Mouse (Mus musculus) neural tube, embryonic 11.5 days (tissue): ENCODE results near the gene 2310039H08Rik. TPM values are rescaled to one million over a fixed set of nuclear protein-coding genes. Genes with fewer than 3 reads are reported as not detected.

Experiments used
- ATAC-seq: fragments of 200-750 bp; cut with Nextera tagmentation; 2 replicates; pipeline ENCODE4 v1.8.0; 2017; ENCODE audit warnings: moderate number of reproducible peaks, mild to moderate bottlenecking, moderate TSS enrichment, moderate library complexity; ENCODE audit not compliant: insufficient read depth, low FRiP score, low TSS enrichment
- DNase-seq: peaks from one replicate; pipeline ENCODE4 v3.0.0-alpha.2; 2015; ENCODE audit warnings: low spot score
- H3K27ac ChIP-seq: fragments of 300-500 bp; sonication (generic); 2 replicates; pipeline ENCODE4 v1.5.1; 2014; ENCODE audit warnings: low read depth, mild to moderate bottlenecking, low read length
- H3K27me3 ChIP-seq: fragments of 300-500 bp; sonication (generic); 2 replicates; pipeline ENCODE4 v1.6.1; 2014; ENCODE audit warnings: mild to moderate bottlenecking, low read length, mixed read lengths; ENCODE audit not compliant: control insufficient read depth, insufficient read depth
- H3K36me3 ChIP-seq: fragments of 300-500 bp; sonication (generic); 2 replicates; pipeline ENCODE4 v1.6.1; 2014; ENCODE audit warnings: mild to moderate bottlenecking, low read length, moderate library complexity, mixed read lengths; ENCODE audit not compliant: control insufficient read depth, insufficient read depth
- H3K4me1 ChIP-seq: fragments of 300-500 bp; sonication (generic); 2 replicates; pipeline ENCODE4 v1.6.1; 2014; ENCODE audit warnings: low read length, mixed read lengths; ENCODE audit not compliant: control insufficient read depth, insufficient read depth
- H3K4me2 ChIP-seq: fragments of 300-500 bp; sonication (generic); 2 replicates; pipeline ENCODE4 v1.6.1; 2014; ENCODE audit warnings: low read depth, mild to moderate bottlenecking, moderate library complexity
- H3K4me3 ChIP-seq: fragments of 300-500 bp; sonication (generic); 2 replicates; pipeline ENCODE4 v1.5.1; 2014; ENCODE audit warnings: low read depth, low read length
- H3K9ac ChIP-seq: fragments of 300-500 bp; sonication (generic); 2 replicates; pipeline ENCODE4 v1.6.1; 2014; ENCODE audit warnings: mild to moderate bottlenecking, low read length
- H3K9me3 ChIP-seq: fragments of 300-500 bp; sonication (generic); 2 replicates; pipeline ENCODE4 v1.6.1; 2016; ENCODE audit warnings: low read length; ENCODE audit not compliant: control insufficient read depth
- WGBS: fragments of 180-500 bp; shearing (Covaris S2); extraction: QIAGEN DNeasy Blood & Tissue Kit; methylation state at CpG from one replicate; pipeline ENCODE4 v1.1.7; 2014; 5-methylcytosine and 5-hydroxymethylcytosine counted together
- polyA plus RNA-seq: library from polyadenylated mRNA; unstranded; fragments of >200 nt; fragmentation: Nextera tagmentation; extraction: Ambion mirVana; gene quantifications from 2 replicates; pipeline ENCODE4 v1.2.1, GENCODE M21; 2014

2310039H08Rik gene
- polyA plus RNA-seq, 1 experiment from 2014 or later, result 47.8 TPM

DNA sequence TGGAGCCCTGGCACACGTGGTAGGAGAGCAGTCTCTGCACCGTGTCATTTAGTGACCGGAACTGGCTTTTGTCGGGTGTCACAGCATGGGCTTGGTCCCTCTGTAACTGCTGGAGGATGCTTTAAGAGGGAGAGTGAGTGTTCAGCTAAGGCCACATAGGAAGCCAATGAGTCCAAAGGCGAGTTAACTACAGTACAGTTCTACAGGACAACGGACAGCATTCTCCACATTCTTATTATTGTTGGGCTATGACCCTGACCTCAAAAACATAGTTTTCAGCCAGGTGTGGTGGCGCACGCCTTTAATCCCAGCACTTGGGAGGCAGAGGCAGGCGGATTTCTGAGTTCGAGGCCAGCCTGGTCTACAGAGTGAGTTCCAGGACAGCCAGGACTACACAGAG lies 35.9 kb downstream of the 2310039H08Rik start:
- no peak for ATAC-seq
- no peaks in the 10 kb centered on the region for H3K27me3 ChIP-seq
- 91% methylated on average over 10 of the region's 10 CpGs for WGBS
- no peaks in the 10 kb centered on the region; the same call in none of the 2 replicates for H3K36me3 ChIP-seq
- DNase-seq, result no peak
- no peak overlapping the region for H3K4me3 ChIP-seq
- H3K9ac ChIP-seq, result no peak overlapping the region
- no peak overlapping the region for H3K4me2 ChIP-seq
- no peaks in the 10 kb centered on the region for H3K4me1 ChIP-seq
- H3K27ac ChIP-seq, result no peak overlapping the region
- H3K9me3 ChIP-seq, result no peaks in the 10 kb centered on the region

DNA sequence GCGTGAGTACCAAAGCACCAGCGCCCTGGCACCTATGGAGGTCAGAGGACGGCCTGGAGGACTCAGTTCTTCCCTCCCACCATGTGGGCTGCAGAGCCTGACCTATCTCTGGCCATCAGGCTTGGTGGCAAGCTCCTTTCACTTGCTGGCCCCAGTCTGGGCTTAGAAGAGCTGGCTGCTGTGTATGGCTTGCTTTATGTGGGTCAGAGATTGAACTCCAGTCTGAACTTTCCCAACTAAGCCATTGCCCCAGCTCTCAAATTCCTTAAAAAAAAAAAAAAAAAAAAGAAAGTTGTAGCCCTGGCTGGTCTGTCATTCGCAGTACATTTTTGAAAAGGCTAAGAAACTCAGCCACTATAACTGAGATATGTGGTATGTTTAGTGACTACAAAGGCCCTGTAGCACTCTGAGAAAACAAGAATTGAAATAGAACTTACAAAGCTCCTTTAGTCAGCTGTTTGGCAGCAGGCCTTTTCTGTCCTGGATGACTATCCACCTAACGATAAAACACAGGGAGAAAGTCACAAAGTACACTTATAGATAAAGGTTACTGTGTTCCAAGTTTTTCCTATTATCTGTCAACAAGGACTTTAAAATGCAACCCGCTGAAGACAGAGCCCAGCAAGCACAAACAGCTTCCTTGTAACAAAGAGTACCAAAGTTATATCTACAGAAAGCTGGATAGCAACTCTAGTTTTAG lies 36.8 kb downstream of the 2310039H08Rik start:
- no peak overlapping the region for H3K4me3 ChIP-seq
- no peak overlapping the region for H3K4me2 ChIP-seq
- H3K27me3 ChIP-seq, result no peaks in the 10 kb centered on the region
- WGBS, result 90% methylated on average over 6 of the region's 6 CpGs
- H3K36me3 ChIP-seq, result no peaks in the 10 kb centered on the region; the same call in none of the 2 replicates
- ATAC-seq, result no peak
- DNase-seq, result no peak
- no peak overlapping the region for H3K9ac ChIP-seq
- no peaks in the 10 kb centered on the region for H3K9me3 ChIP-seq
- H3K27ac ChIP-seq, result no peak overlapping the region
- H3K4me1 ChIP-seq, result no peaks in the 10 kb centered on the region

DNA sequence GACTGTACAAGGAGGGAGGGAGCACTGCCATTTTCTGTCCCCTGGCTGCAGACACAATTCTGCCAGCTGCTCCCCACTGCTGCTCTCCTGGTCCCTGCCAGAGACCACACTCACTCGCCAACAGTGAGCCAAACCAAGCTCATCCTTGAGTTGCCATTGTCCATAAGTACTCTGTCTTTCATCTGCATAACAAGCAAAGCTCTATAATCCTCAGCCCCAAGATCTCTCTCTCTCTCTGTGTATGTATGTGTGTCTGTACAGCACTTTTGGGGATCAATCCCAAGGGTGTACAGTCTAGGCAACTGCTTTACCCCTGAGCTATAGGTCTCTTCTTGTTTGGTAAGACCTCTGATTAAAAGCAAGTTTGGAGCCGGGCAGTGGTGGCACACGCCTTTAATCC lies 38.2 kb downstream of the 2310039H08Rik start:
- no peak overlapping the region for H3K9ac ChIP-seq
- no peak overlapping the region for H3K4me2 ChIP-seq
- H3K9me3 ChIP-seq, result no peaks in the 10 kb centered on the region
- no peak for DNase-seq
- ATAC-seq, result no peak
- no peak overlapping the region for H3K27ac ChIP-seq
- H3K4me1 ChIP-seq, result no peaks in the 10 kb centered on the region
- H3K4me3 ChIP-seq, result no peak overlapping the region
- H3K36me3 ChIP-seq, result no peaks in the 10 kb centered on the region; the same call in none of the 2 replicates
- no peaks in the 10 kb centered on the region for H3K27me3 ChIP-seq
- WGBS, result 86% methylated on average over 3 of the region's 3 CpGs

DNA sequence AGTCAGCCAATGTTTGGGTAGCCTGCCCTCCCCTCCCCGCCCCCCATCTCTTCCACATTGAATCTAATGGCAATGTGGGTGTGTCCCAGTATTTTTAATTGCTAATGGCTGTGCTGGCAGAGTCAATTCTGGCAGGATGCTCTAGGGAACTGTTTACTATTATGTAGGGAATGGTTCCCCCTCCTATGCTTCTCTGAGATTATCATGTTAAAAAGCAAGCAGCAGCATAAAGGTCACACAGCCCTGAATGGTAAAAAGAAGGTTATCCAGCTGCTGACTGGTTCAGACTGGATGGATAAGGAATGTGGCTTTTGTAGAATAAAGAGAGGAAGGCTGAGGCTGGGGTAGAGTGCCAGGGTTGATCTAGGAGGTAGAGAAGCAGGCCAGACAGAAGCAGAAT lies 40.0 kb downstream of the 2310039H08Rik start:
- H3K4me2 ChIP-seq, result no peak overlapping the region
- no peak overlapping the region for H3K27ac ChIP-seq
- WGBS, result 86% methylated on average over 1 of the region's 1 CpGs
- DNase-seq (no peak), ATAC-seq (no peak)
- no peaks in the 10 kb centered on the region for H3K9me3 ChIP-seq
- no peaks in the 10 kb centered on the region for H3K4me1 ChIP-seq
- H3K4me3 ChIP-seq, result no peak overlapping the region
- no peak overlapping the region for H3K9ac ChIP-seq
- H3K27me3 ChIP-seq, result no peaks in the 10 kb centered on the region
- no peaks in the 10 kb centered on the region; the same call in 1 of the 2 replicates for H3K36me3 ChIP-seq

DNA sequence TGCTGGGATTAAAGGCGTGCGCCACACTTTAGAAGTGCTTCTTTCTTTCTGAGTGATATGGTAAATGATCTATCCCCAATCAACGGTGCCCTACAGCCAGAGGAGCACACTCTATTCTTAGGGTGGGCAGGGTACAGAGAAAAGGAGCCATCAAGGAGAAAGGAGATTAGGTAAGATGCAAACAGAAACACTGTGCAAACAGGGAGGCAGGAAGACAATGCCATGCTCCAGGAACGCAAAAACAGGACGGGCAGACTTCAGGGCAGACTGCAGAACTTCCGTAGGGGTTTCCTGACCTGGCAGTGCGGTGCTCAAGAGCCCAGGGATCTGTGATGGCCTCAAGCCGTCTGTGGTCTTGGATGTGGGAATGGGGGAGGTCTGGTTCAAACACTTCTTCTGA lies 41.2 kb downstream of the 2310039H08Rik start:
- Histone ChIP-seq H3K36me3 (no peaks in the 10 kb centered on the region; the same call in 1 of the 2 replicates), H3K27ac (no peak overlapping the region), H3K4me1 (no peaks in the 10 kb centered on the region), H3K9me3 (no peaks in the 10 kb centered on the region), H3K27me3 (no peaks in the 10 kb centered on the region), H3K9ac (no peak overlapping the region), H3K4me2 (no peak overlapping the region), H3K4me3 (no peak overlapping the region)
- 83% methylated on average over 8 of the region's 8 CpGs for WGBS
- no peak for ATAC-seq
- no peak for DNase-seq

DNA sequence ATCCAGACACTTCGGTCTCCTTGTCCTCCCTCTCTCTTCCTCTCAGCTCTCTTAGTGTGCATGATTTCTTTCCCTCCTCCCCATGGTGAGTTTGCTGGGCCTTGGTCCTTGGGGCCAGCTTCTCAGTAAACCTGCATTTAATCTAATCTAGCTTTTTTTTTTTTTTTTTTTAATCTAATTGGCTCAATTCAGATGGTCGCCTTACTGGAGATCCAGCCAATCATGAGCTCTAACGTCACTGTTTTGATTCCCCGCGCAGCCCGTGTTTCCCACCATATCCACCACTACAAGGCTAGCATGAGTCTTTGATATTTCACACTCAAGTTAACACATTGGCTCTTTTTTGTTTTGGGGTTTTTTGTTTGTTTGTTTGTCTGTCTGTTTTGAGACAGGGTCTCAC lies 42.1 kb downstream of the 2310039H08Rik start:
- DNase-seq (no peak), ATAC-seq (no peak)
- Histone ChIP-seq H3K4me1 (no peaks in the 10 kb centered on the region), H3K9ac (no peak overlapping the region), H3K27ac (no peak overlapping the region), H3K36me3 (no peaks in the 10 kb centered on the region; the same call in 1 of the 2 replicates), H3K27me3 (no peaks in the 10 kb centered on the region), H3K4me3 (no peak overlapping the region), H3K4me2 (no peak overlapping the region), H3K9me3 (no peaks in the 10 kb centered on the region)
- 96% methylated on average over 6 of the region's 6 CpGs for WGBS

DNA sequence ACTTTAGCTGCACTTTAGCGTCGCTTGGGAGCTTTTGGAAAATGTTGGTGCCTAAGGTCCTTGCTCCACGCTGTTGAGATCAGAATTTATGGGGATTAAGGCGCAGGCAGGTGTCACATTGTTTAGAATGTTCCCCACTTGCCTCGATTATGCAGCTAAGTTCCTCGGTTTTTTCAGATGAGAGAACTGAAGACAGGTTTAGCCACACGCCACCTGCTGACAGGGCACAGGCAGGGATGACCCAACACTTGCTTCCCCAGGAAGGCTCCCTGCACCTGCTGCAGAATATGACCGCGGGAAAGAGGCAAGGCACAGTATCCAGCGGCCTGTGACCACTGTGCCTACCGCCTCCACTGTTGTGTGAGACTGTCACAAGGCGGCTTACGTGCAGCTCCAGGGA lies 43.9 kb downstream of the 2310039H08Rik start:
- WGBS, result 72% methylated on average over 13 of the region's 13 CpGs
- no peak for ATAC-seq

DNA sequence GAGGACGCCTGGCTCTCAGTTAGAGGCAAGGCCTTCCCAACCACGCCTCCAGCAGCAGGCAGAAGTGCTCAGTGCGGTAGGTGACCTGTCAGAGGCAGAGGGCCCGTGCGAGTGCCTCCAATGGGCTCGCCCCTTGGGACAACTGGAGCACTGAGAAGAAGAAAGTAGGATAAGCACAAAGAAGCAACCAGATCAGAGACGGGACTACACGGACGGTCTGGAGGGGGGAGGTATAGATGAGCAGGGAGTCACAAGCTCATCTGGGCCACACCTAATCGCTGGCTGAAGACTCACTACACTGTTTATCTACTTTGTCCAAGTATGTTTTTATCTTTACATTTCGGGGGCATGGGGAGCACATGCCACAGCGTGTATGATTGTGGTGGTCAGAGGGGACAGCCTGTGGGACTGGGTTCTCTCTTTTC lies 45.3 kb downstream of the 2310039H08Rik start:
- Histone ChIP-seq H3K27me3 (no peaks in the 10 kb centered on the region), H3K27ac (no peak overlapping the region), H3K4me2 (no peak overlapping the region), H3K9ac (no peak overlapping the region), H3K36me3 (no peaks in the 10 kb centered on the region; the same call in 1 of the 2 replicates), H3K4me3 (no peak overlapping the region), H3K9me3 (no peaks in the 10 kb centered on the region), H3K4me1 (no peaks in the 10 kb centered on the region)
- WGBS, result 90% methylated on average over 12 of the region's 12 CpGs
- ATAC-seq (no peak), DNase-seq (no peak)

More for the DNA sequence above, 43.9 kb downstream of the 2310039H08Rik start:
- no peak overlapping the region for H3K4me2 ChIP-seq
- no peaks in the 10 kb centered on the region for H3K9me3 ChIP-seq
- no peaks in the 10 kb centered on the region; the same call in 1 of the 2 replicates for H3K36me3 ChIP-seq
- no peak overlapping the region for H3K4me3 ChIP-seq
- H3K27ac ChIP-seq, result no peak overlapping the region
- H3K4me1 ChIP-seq, result no peaks in the 10 kb centered on the region
- no peaks in the 10 kb centered on the region for H3K27me3 ChIP-seq
- H3K9ac ChIP-seq, result no peak overlapping the region
- no peak for DNase-seq

DNA sequence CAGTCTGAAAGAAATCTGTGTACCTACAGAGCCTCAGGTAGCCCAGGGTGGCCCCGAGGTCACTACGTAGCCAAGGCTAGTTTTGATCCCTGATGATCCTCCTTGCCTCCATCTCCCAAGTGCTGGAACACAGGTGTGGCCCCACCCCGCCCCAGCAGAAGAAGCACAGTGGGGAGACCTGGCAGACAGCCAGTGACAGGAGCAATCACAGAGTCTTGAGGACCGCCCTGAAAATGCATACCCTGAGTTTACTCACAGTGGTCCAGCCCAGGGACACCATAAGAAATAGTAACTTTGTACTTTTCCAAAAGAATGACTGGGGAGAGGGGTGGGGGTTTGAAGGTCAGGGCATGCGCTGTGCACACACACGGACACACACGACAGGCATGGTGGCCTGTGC lies 48.2 kb downstream of the 2310039H08Rik start:
- Histone ChIP-seq H3K4me2 (no peak overlapping the region), H3K9ac (no peak overlapping the region), H3K4me1 (no peaks in the 10 kb centered on the region), H3K27me3 (no peaks in the 10 kb centered on the region), H3K9me3 (no peaks in the 10 kb centered on the region), H3K36me3 (peaks cover 2% of the 10 kb centered on the region), H3K27ac (no peak overlapping the region), H3K4me3 (no peak overlapping the region)
- no peak for DNase-seq
- WGBS, result 88% methylated on average over 7 of the region's 7 CpGs
- ATAC-seq, result no peak
